ENCODE assay signal across 8 mouse cellular contexts in genomic region chr9:57708720-57709274, GRCm38 (mm10). TPM values are rescaled to one million over a fixed set of nuclear protein-coding genes. Genes with fewer than 3 reads are reported as not detected.
A peak's percentile ranks its signal among the peaks of the same experiment; 100 is the strongest.
DNase-seq lines count a peak whose midpoint lies in the region; ATAC-seq and TF ChIP-seq lines count a peak whose summit lies in the region.

No protein-coding gene starts in this region.

- peak overlapping the region; percentile 76 for H3K4me2 ChIP-seq in intestine, postnatal 0 days (replicated peaks; ENCODE audit: low read depth)
- H3K4me2 ChIP-seq in midbrain, embryonic 15.5 days = peak overlapping the region; percentile 60

- H3K36me3 ChIP-seq in spleen, adult 2 months (ENCODE audit: control insufficient read depth, insufficient read depth, low read length) = peaks cover 5% of the 10 kb centered on the region
- H3K36me3 ChIP-seq in intestine, postnatal 0 days (ENCODE audit: control insufficient read depth, insufficient read depth) = peaks cover 6% of the 10 kb centered on the region; the same call in 1 of the 2 replicates
- H3K36me3 ChIP-seq in midbrain, embryonic 15.5 days (replicated peaks) = peaks cover 6% of the 10 kb centered on the region; the same call in 1 of the 2 replicates

- H3K4me3 ChIP-seq in spleen, adult 2 months (ENCODE audit: extremely low read depth, insufficient read depth, insufficient read length) = peak overlapping the region; percentile 93
- H3K4me3 ChIP-seq in cerebellum, adult 2 months (replicated peaks; ENCODE audit: insufficient read depth, low read depth, low read length) = peak overlapping the region; percentile 70
- peak overlapping the region; percentile 87 for H3K4me3 ChIP-seq in intestine, postnatal 0 days (ENCODE audit: low read depth, low read length)
- H3K4me3 ChIP-seq in midbrain, embryonic 15.5 days = peak overlapping the region; percentile 96

- H3K27me3 ChIP-seq in spleen, adult 2 months (ENCODE audit: control insufficient read depth, insufficient read depth, low read length) = no peaks in the 10 kb centered on the region
- no peaks in the 10 kb centered on the region for H3K27me3 ChIP-seq in cerebellum, adult 2 months (ENCODE audit: control insufficient read depth, insufficient read depth, low read length)
- H3K27me3 ChIP-seq in intestine, postnatal 0 days (replicated peaks; ENCODE audit: control insufficient read depth, insufficient read depth, low read length) = no peaks in the 10 kb centered on the region
- H3K27me3 ChIP-seq in midbrain, embryonic 15.5 days (replicated peaks) = 0 out of 2 replicates have a peak, but pooled peaks cover 3% of the 10 kb centered on the region

- H3K9me3 ChIP-seq in intestine, postnatal 0 days (ENCODE audit: control insufficient read depth) = 0 out of 2 replicates have a peak, but pooled peaks cover 3% of the 10 kb centered on the region
- H3K9me3 ChIP-seq in midbrain, embryonic 15.5 days = no peaks in the 10 kb centered on the region

- TF ChIP-seq CTCF in spleen, adult 2 months (IDR thresholded peaks at IDR 0.05; ENCODE audit: extremely low read depth, insufficient read depth, insufficient read length, insufficient replicate concordance) = no peak
- no peak for TF ChIP-seq CTCF in cerebellum, adult 2 months (IDR thresholded peaks at IDR 0.05; ENCODE audit: borderline replicate concordance, insufficient read depth, low read depth, low read length)
- TF ChIP-seq CTCF in intestine, postnatal 0 days (IDR thresholded peaks at IDR 0.05; ENCODE audit: low read depth) = no peak

- 1% methylated on average over 31 of the region's 39 CpGs for WGBS in spleen, adult 2 months
- 2% methylated on average over 38 of the region's 39 CpGs for WGBS in cerebellum, adult 2 months
- WGBS in intestine, postnatal 0 days = 2% methylated on average over 35 of the region's 39 CpGs
- 6% methylated on average over 38 of the region's 39 CpGs for WGBS in midbrain, embryonic 15.5 days

- ATAC-seq in intestine, postnatal 0 days = peak; percentile 76
- ATAC-seq in midbrain, embryonic 15.5 days (replicated peaks) = peak; percentile 78

- TF ChIP-seq POLR2A in spleen, adult 2 months (IDR thresholded peaks at IDR 0.05; ENCODE audit: low read depth, low read length) = no peak
- TF ChIP-seq POLR2A in cerebellum, adult 2 months (IDR thresholded peaks at IDR 0.05; ENCODE audit: borderline replicate concordance, insufficient read depth, low read length) = no peak

- peaks cover 6% of the 10 kb centered on the region; the same call in 1 of the 2 replicates for H3K4me1 ChIP-seq in spleen, adult 2 months (ENCODE audit: control insufficient read depth, insufficient read depth, insufficient read length)
- H3K4me1 ChIP-seq in cerebellum, adult 2 months (ENCODE audit: control insufficient read depth, insufficient read depth, low read length) = no peaks in the 10 kb centered on the region
- H3K4me1 ChIP-seq in intestine, postnatal 0 days (replicated peaks; ENCODE audit: control insufficient read depth, insufficient read depth, low read length) = peaks cover 4% of the 10 kb centered on the region; the same call in 1 of the 2 replicates
- H3K4me1 ChIP-seq in midbrain, embryonic 15.5 days = peaks cover 17% of the 10 kb centered on the region

- peak overlapping the region; percentile 80 for H3K27ac ChIP-seq in spleen, adult 2 months (ENCODE audit: insufficient read depth, low read length)
- peak overlapping the region; percentile 85 for H3K27ac ChIP-seq in cerebellum, adult 2 months (ENCODE audit: insufficient read depth, low read length)
- peak overlapping the region; percentile 90 for H3K27ac ChIP-seq in intestine, postnatal 0 days (ENCODE audit: low read depth, low read length)
- H3K27ac ChIP-seq in midbrain, embryonic 15.5 days = peak overlapping the region; percentile 87

- DNase-seq in spleen, adult 2 months (ENCODE audit: low read depth in 1 of 2, low spot score in 2 of 2) = no peak
- DNase-seq in spleen, adult 12 weeks (ENCODE audit: low spot score) = no peak
- DNase-seq in cerebellum, adult 2 months = peak; percentile 54 to 63
- DNase-seq in forelimb bud, embryonic 11.5 days (ENCODE audit: low read depth, low spot score) = peak; percentile 26
- peak; percentile 58 for DNase-seq in liver
- peak; percentile 81 for DNase-seq in thymus, postnatal 4 days

- H3K9ac ChIP-seq in intestine, postnatal 0 days (ENCODE audit: low read depth, low read length) = peak overlapping the region; percentile 95
- H3K9ac ChIP-seq in midbrain, embryonic 15.5 days = peak overlapping the region; percentile 97

RNA-seq across cellular contexts. Expression of gene Edc3, which starts 0.5 kb away (rescaled TPM):
- 9.9 and 11.2 TPM in 2 replicates for polyA plus RNA-seq in spleen, adult 2 months (2012; rRNA removed)
- polyA plus RNA-seq in cerebellum, adult 2 months (2012; rRNA removed) = 16.1 TPM in 2 replicates
- polyA plus RNA-seq in intestine, postnatal 0 days (2015; fragmentation: Nextera tagmentation; extraction: Ambion mirVana) = 12.3 and 14.2 TPM in 2 replicates
- 35.7 and 36.8 TPM in 2 replicates for polyA plus RNA-seq in midbrain, embryonic 15.5 days (2015; fragmentation: Nextera tagmentation; extraction: Ambion mirVana)

RNA-seq across cellular contexts. Expression of gene Cyp1a1, which starts 21.1 kb away (rescaled TPM):
- polyA plus RNA-seq in spleen, adult 2 months (2012; rRNA removed) = 0.13 and 0.15 TPM in 2 replicates
- 0.10 and 0.11 TPM in 2 replicates for polyA plus RNA-seq in cerebellum, adult 2 months (2012; rRNA removed)
- polyA plus RNA-seq in intestine, postnatal 0 days (2015; fragmentation: Nextera tagmentation; extraction: Ambion mirVana) = 0.05 and 0.09 TPM in 2 replicates
- polyA plus RNA-seq in midbrain, embryonic 15.5 days (2015; fragmentation: Nextera tagmentation; extraction: Ambion mirVana) = 0.17 TPM in 1 of 2 replicates, not detected in the other

RNA-seq across cellular contexts. Expression of gene Cyp1a2, which starts 25.3 kb away (rescaled TPM):
- not detected in 2 replicates for polyA plus RNA-seq in spleen, adult 2 months (2012; rRNA removed)
- not detected in 2 replicates for polyA plus RNA-seq in cerebellum, adult 2 months (2012; rRNA removed)
- not detected in 2 replicates for polyA plus RNA-seq in intestine, postnatal 0 days (2015; fragmentation: Nextera tagmentation; extraction: Ambion mirVana)
- polyA plus RNA-seq in midbrain, embryonic 15.5 days (2015; fragmentation: Nextera tagmentation; extraction: Ambion mirVana) = not detected in 2 replicates

RNA-seq across cellular contexts. Expression of gene Csk, which starts 55.4 kb away (rescaled TPM):
- 233 and 265 TPM in 2 replicates for polyA plus RNA-seq in spleen, adult 2 months (2012; rRNA removed)
- 45.5 and 57.2 TPM in 2 replicates for polyA plus RNA-seq in cerebellum, adult 2 months (2012; rRNA removed)
- polyA plus RNA-seq in intestine, postnatal 0 days (2015; fragmentation: Nextera tagmentation; extraction: Ambion mirVana) = 18.7 and 21.9 TPM in 2 replicates
- polyA plus RNA-seq in midbrain, embryonic 15.5 days (2015; fragmentation: Nextera tagmentation; extraction: Ambion mirVana) = 36.8 and 39.9 TPM in 2 replicates

RNA-seq across cellular contexts. Expression of gene Clk3, which starts 56.9 kb away (rescaled TPM):
- 99.1 and 117 TPM in 2 replicates for polyA plus RNA-seq in spleen, adult 2 months (2012; rRNA removed)
- 144 TPM in 2 replicates for polyA plus RNA-seq in cerebellum, adult 2 months (2012; rRNA removed)
- 26.7 and 27.4 TPM in 2 replicates for polyA plus RNA-seq in intestine, postnatal 0 days (2015; fragmentation: Nextera tagmentation; extraction: Ambion mirVana)
- polyA plus RNA-seq in midbrain, embryonic 15.5 days (2015; fragmentation: Nextera tagmentation; extraction: Ambion mirVana) = 75.4 and 86.2 TPM in 2 replicates

Comparison
In these comparisons a context has a peak if more than half of its experiments do, and no peak if none do; other contexts are left out.
1. DNase-seq: peak in cerebellum, adult 2 months (2 of 2), forelimb bud, embryonic 11.5 days (single experiment), liver (single experiment) and thymus, postnatal 4 days (single experiment); none in spleen, adult 2 months (0 of 2) and spleen, adult 12 weeks (single experiment).
2. Peak in every context shown above with its lines, with median percentiles within 50 percentile points of each other: H3K27ac ChIP-seq and H3K4me3 ChIP-seq.